Mouse (Mus musculus): ENCODE results near the gene Ildr1. TPM values are rescaled to one million over a fixed set of nuclear protein-coding genes. Genes with fewer than 3 reads are reported as not detected.

The Ildr1 gene
- not detected for total RNA-seq (2023)

DNA sequence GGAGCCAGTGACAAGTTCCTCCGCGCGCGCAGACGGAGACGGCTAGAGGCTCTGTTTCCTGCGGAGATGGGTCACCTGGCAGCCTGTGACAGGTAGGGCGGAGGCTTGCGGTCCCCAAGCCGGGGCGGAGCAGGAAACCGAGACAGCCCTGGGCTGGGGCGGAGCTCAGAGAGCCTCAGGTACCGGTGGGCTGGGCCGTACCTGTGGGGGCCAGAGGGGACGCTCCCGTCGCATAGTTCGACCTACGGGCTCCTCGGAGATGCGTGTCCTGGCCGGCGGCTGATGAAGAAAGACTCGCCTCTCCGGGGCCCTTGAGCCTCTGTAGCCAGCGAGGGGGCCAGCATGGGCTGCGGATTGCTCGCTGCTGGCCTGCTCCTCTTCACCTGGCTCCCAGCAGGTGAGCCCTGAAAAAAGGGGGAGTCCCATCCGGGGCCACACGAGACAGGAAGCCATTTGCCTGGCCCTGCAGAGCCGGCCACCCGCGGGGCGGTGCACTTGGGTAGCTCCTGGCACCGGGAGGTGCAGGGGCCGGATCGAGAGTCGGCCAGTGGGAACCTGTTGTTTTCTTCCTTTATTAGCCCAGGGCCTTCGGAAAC lies at the start of gene Ildr1:
Ildr1 (plus strand) TSS at position 161 of the 596 bp plus-strand sequence.

GRCm38 (mm10) chr16:36665782-36666181 lies 28.0 kb upstream of the Ildr1 start, which contains the start of gene Cd86:
TSS of gene Cd86 (minus strand) at chr16:36666081.

Other genes starting within 250 kb of the Ildr1 start
- 1 to 10 TPM; 1.7 to 6.4 TPM for gene Stfa3, start 238.6 kb upstream of the Ildr1 start, total RNA-seq (2023)
- not detected for gene Casr, start 131.8 kb upstream of the Ildr1 start, total RNA-seq (2023)
- gene Cd86, start 27.9 kb upstream of the Ildr1 start, total RNA-seq (2023), result 10 to 100 TPM; 14.0 to 23.9 TPM
- 1 to 10 TPM; 1.1 to 2.8 TPM for gene Slc15a2, start 91.0 kb downstream of the Ildr1 start, total RNA-seq (2023)
- gene Iqcb1, start 134.4 kb downstream of the Ildr1 start, total RNA-seq (2023), result 1 to 10 TPM; 2.3 to 5.8 TPM
- gene Eaf2, start 181.0 kb downstream of the Ildr1 start, total RNA-seq (2023), result 1 to 10 TPM; 3.4 to 4.1 TPM
- gene Golgb1, start 181.2 kb downstream of the Ildr1 start, total RNA-seq (2023), result 10 to 100 TPM; 29.6 to 34.2 TPM
- gene Hcls1, start 241.0 kb downstream of the Ildr1 start, total RNA-seq (2023), result 100 to 1,000 TPM; 370 to 410 TPM